22 mouse cellular contexts compared by ENCODE assay signal in the genomic region with DNA sequence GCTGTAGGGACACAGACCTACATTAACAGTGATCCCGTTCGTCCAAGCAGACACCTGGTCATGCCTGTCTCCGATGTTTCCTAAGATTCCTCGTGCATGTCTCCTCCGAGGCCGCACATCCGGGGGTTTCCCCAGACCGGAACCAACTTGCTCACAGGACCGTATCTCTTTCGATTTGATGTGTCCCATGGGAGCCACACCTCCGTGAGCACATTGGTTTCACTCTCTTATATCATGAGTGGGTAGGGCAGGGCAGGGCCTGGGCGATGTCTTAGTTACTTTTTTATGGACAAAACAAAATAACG. TPM values are rescaled to one million over a fixed set of nuclear protein-coding genes. Genes with fewer than 3 reads are reported as not detected.
DNase-seq lines count a peak whose midpoint lies in the region; ATAC-seq and TF ChIP-seq lines count a peak whose summit lies in the region.
"Had no signal": no experiment of that assay in that cellular context is flagged by ENCODE, and none has a peak within 500 bp of the region (broad histone marks: within the 10 kb centered on the region; RNA-seq: fewer than 3 reads in every experiment).

No protein-coding gene starts in this region.

- no peak overlapping the region for H3K4me2 ChIP-seq in forebrain, embryonic 11.5 days (ENCODE audit: low read depth, low read length, severe bottlenecking)
- H3K4me2 ChIP-seq: heart, embryonic 11.5 days; midbrain, embryonic 12.5 days had no signal

- TF ChIP-seq CTCF in bone marrow, adult 2 months (IDR thresholded peaks at IDR 0.05; ENCODE audit: control insufficient read depth, insufficient read depth, low read length) = no peak

- ATAC-seq in forebrain, embryonic 11.5 days (replicated peaks; ENCODE audit: low FRiP score) = no peak
- ATAC-seq: forebrain, embryonic 14.5 days; hindbrain, postnatal 0 days had no signal

- no peaks in the 10 kb centered on the region for H3K27me3 ChIP-seq in forebrain, embryonic 11.5 days (ENCODE audit: control insufficient read depth, insufficient read depth, low read length)
- H3K27me3 ChIP-seq in hindbrain, embryonic 10.5 days (ENCODE audit: insufficient read depth, poor library complexity, severe bottlenecking) = no peaks in the 10 kb centered on the region
- H3K27me3 ChIP-seq: midbrain, embryonic 12.5 days; Patski had no signal

- peak; percentile 53 for DNase-seq in 3134 (ENCODE audit: extremely low read depth, insufficient read length, low spot score)
- peak; percentile 93 to 97 for DNase-seq in B cell, adult 2 months
- DNase-seq in spleen, adult 18-20 months = peak; percentile 74 to 87
- no peak for DNase-seq in forebrain, embryonic 11.5 days (ENCODE audit: low spot score)
- no peak for DNase-seq in hindbrain, embryonic 10.5 days (ENCODE audit: low spot score)
- no peak for DNase-seq in left cerebral cortex, postnatal 14 days (ENCODE audit: low spot score in 2 of 2)
- DNase-seq: cerebellum, postnatal 14 days; heart, postnatal 14 days; kidney, adult 2 months; kidney, postnatal 36 days; retina, postnatal 1 day had no signal

- WGBS in bone marrow, adult 2 months = 76% methylated on average over 13 of the region's 13 CpGs
- WGBS in forebrain, embryonic 11.5 days = 91% methylated on average over 13 of the region's 13 CpGs
- WGBS in hindbrain, embryonic 10.5 days = 91% methylated on average over 13 of the region's 13 CpGs

- intact Hi-C loops in left cerebral cortex, postnatal 14 days (cut with DNase I) = no loop called here

- H3K9ac ChIP-seq in forebrain, embryonic 11.5 days (ENCODE audit: low read length) = no peak overlapping the region
- H3K9ac ChIP-seq: midbrain, embryonic 12.5 days had no signal

- H3K36me3 ChIP-seq in forebrain, embryonic 11.5 days (ENCODE audit: control insufficient read depth, insufficient read depth, low read length) = no peaks in the 10 kb centered on the region
- no peaks in the 10 kb centered on the region for H3K36me3 ChIP-seq in hindbrain, embryonic 10.5 days
- H3K36me3 ChIP-seq: embryonic facial prominence, embryonic 10.5 days; midbrain, embryonic 12.5 days had no signal

- H3K27ac ChIP-seq in bone marrow, adult 2 months (ENCODE audit: control insufficient read depth, insufficient read depth, low read depth, low read length, poor library complexity) = peak overlapping the region; percentile 54
- H3K27ac ChIP-seq in forebrain, embryonic 11.5 days (ENCODE audit: low read depth, low read length) = no peak overlapping the region
- H3K27ac ChIP-seq in hindbrain, embryonic 10.5 days = no peak overlapping the region
- H3K27ac ChIP-seq: embryonic facial prominence, embryonic 10.5 days; hindbrain, postnatal 0 days; macrophage; midbrain, embryonic 12.5 days had no signal

- H3K9me3 ChIP-seq in forebrain, embryonic 11.5 days (ENCODE audit: control insufficient read depth, low read length) = no peaks in the 10 kb centered on the region
- 0 out of 2 replicates have a peak, but pooled peaks cover 2% of the 10 kb centered on the region for H3K9me3 ChIP-seq in hindbrain, embryonic 10.5 days
- H3K9me3 ChIP-seq: embryonic facial prominence, embryonic 10.5 days; midbrain, embryonic 12.5 days had no signal

- H3K4me1 ChIP-seq in bone marrow, adult 2 months (ENCODE audit: control insufficient read depth, insufficient read depth, low read length) = peaks cover 3% of the 10 kb centered on the region
- H3K4me1 ChIP-seq in forebrain, embryonic 11.5 days (replicated peaks; ENCODE audit: control insufficient read depth, insufficient read depth, low read length) = no peaks in the 10 kb centered on the region
- H3K4me1 ChIP-seq in hindbrain, embryonic 10.5 days (replicated peaks) = no peaks in the 10 kb centered on the region
- H3K4me1 ChIP-seq: embryonic facial prominence, embryonic 10.5 days; midbrain, embryonic 12.5 days had no signal

- no peak overlapping the region for H3K4me3 ChIP-seq in bone marrow, adult 2 months (replicated peaks; ENCODE audit: control insufficient read depth, low read depth, low read length)
- no peak overlapping the region for H3K4me3 ChIP-seq in forebrain, embryonic 11.5 days (ENCODE audit: low read depth, low read length)
- no peak overlapping the region for H3K4me3 ChIP-seq in hindbrain, embryonic 10.5 days
- H3K4me3 ChIP-seq: embryonic facial prominence, embryonic 10.5 days; midbrain, embryonic 12.5 days had no signal

- no peak for TF ChIP-seq POLR2A in bone marrow, adult 2 months (IDR thresholded peaks at IDR 0.05; ENCODE audit: borderline replicate concordance, control insufficient read depth, low read depth, low read length)

RNA-seq across cellular contexts. Expression of gene Icosl, which starts 23.6 kb away (rescaled TPM):
- polyA plus RNA-seq in bone marrow, adult 2 months (2011; ENCODE audit: insufficient read depth, insufficient read length, low replicate concordance, missing spikeins) = 7.9 and 20.7 TPM in 2 replicates
- 2.0 and 2.5 TPM in 2 replicates for polyA plus RNA-seq in forebrain, embryonic 11.5 days (2014; fragmentation: Nextera tagmentation; extraction: Ambion mirVana)
- 2.2 and 2.9 TPM in 2 replicates for polyA plus RNA-seq in hindbrain, embryonic 10.5 days (2016; fragmentation: Nextera tagmentation; extraction: Ambion mirVana)
- 1 to 10 TPM; 1.4 to 1.9 TPM for total RNA-seq in left cerebral cortex, postnatal 14 days (2021)

RNA-seq across cellular contexts. Expression of gene Aire, which starts 49.3 kb away (rescaled TPM):
- not detected in 2 replicates for polyA plus RNA-seq in bone marrow, adult 2 months (2011; ENCODE audit: insufficient read depth, insufficient read length, low replicate concordance, missing spikeins)
- 0.21 TPM in 1 of 2 replicates, not detected in the other for polyA plus RNA-seq in forebrain, embryonic 11.5 days (2014; fragmentation: Nextera tagmentation; extraction: Ambion mirVana)
- 0.36 TPM in 1 of 2 replicates, not detected in the other for polyA plus RNA-seq in hindbrain, embryonic 10.5 days (2016; fragmentation: Nextera tagmentation; extraction: Ambion mirVana)
- total RNA-seq in left cerebral cortex, postnatal 14 days (2021) = under 1 TPM in 1 of 2 experiments, not detected in 1; 0.27 TPM
- total RNA-seq: gastrocnemius, postnatal 4 days had no signal
- polyA plus RNA-seq: liver, embryonic 16.5 days; macrophage had no signal

RNA-seq across cellular contexts. Expression of gene Dnmt3l, which starts 50.9 kb away (rescaled TPM):
- 6.7 TPM in 1 of 2 replicates, not detected in the other for polyA plus RNA-seq in bone marrow, adult 2 months (2011; ENCODE audit: insufficient read depth, insufficient read length, low replicate concordance, missing spikeins)
- not detected in 2 replicates for polyA plus RNA-seq in forebrain, embryonic 11.5 days (2014; fragmentation: Nextera tagmentation; extraction: Ambion mirVana)
- polyA plus RNA-seq in hindbrain, embryonic 10.5 days (2016; fragmentation: Nextera tagmentation; extraction: Ambion mirVana) = not detected in 2 replicates
- total RNA-seq in left cerebral cortex, postnatal 14 days (2021) = under 1 TPM in 1 of 2 experiments, not detected in 1; 0.33 TPM
- total RNA-seq: gastrocnemius, postnatal 4 days; heart, postnatal 14 days had no signal
- polyA plus RNA-seq: embryonic facial prominence, embryonic 10.5 days; forebrain, embryonic 14.5 days; heart, embryonic 11.5 days; liver, embryonic 16.5 days; midbrain, embryonic 12.5 days; neural tube, embryonic 14.5 days had no signal

Comparison
In these comparisons a context has a peak if more than half of its experiments do, and no peak if none do; other contexts are left out.
1. DNase-seq: peak in 3134 (single experiment), B cell, adult 2 months (2 of 2) and spleen, adult 18-20 months (2 of 2); none in forebrain, embryonic 11.5 days (single experiment), hindbrain, embryonic 10.5 days (single experiment) and left cerebral cortex, postnatal 14 days (0 of 2).